Mouse (Mus musculus): Measurements from ENCODE around the gene Tspan18. TPM values are rescaled to one million over a fixed set of nuclear protein-coding genes. Genes with fewer than 3 reads are reported as not detected.

Gene Tspan18
- polyA plus RNA-seq, 1 experiment from 2014 or later, result 22.2 TPM

DNA sequence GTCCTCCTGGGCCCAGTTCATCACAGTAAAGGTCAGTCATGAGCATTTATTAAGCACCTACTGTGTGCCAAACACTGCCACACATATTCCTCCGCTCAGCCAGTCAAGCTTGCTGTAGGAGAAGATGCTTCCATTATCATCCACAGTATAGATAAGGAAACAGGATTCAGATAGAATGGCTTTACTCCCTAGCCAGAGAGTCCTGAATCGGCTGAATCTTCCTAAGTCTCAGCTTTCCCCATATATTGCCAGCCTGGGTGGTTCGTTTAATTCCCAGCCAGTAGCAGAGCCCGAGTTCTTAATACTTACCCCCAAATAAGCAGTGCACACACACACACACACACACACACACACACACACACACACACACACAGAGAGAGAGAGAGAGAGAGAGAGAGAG, 47.6 kb downstream of the Tspan18 start:
- 40% methylated on average over 4 of the region's 4 CpGs for WGBS
- Histone ChIP-seq H3K27me3 (no peaks in the 10 kb centered on the region), H3K4me1 (peaks cover 97% of the 10 kb centered on the region), H3K4me3 (no peak overlapping the region), H3K36me3 (ENCODE audit: poor library complexity, severe bottlenecking) (no peaks in the 10 kb centered on the region), H3K27ac (peak overlapping the region; percentile 80), H3K9me3 (replicated peaks) (no peaks in the 10 kb centered on the region), H3K9ac (peak overlapping the region; percentile 34; the same call in 1 of the 2 replicates), H3K4me2 (no peak overlapping the region)
- 0 out of 2 replicates have a peak, but pooled peaks have one; percentile 1 for ATAC-seq

DNA sequence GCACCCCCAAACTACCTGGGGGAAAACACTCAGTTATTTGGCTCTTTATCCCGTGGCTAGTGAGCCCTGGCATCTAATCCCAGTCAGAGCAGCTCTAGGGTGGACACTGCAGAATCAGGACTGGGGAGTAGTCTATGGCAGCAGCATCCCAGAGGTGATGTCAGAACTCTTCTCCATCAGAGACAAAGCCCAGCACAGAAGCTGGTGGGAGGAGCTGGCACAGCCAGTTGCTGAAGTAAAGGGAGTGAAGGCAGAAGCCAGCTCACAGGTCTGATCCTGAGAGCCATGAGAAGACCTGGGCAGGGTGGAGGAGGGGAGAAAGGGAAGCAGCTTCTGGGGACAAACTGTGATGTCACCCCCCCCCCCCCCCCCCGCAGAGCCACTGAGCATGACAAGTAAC, 48.0 kb downstream of the Tspan18 start:
- no peaks in the 10 kb centered on the region for H3K9me3 ChIP-seq (replicated peaks)
- peak; percentile 26; the same call in 1 of the 2 replicates for ATAC-seq
- 45% methylated on average over 1 of the region's 2 CpGs for WGBS

DNA sequence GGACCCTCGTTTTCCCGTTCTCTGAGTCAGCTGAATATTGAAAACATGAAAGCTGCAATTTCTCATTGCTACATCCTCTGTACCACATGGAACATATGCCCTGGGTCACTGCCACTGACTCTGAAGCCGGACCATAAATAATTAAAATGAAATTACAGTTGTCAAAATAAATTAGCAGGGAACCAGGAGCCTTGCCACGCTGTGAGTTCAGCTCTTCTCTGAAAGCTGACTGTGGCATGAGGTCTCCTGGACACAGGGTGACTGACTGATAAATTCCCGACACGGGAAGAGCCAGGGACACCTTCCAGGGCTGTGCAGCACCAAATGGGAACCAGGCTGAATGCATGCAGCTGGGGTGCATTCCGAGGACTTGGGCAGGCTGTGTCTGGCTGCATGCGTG, 48.5 kb downstream of the Tspan18 start:
- no peak overlapping the region for H3K4me2 ChIP-seq
- ATAC-seq, result no peak
- H3K27ac ChIP-seq, result peak overlapping the region; percentile 80
- no peaks in the 10 kb centered on the region for H3K9me3 ChIP-seq (replicated peaks)
- no peaks in the 10 kb centered on the region for H3K36me3 ChIP-seq (ENCODE audit: poor library complexity, severe bottlenecking)
- no peak overlapping the region for H3K4me3 ChIP-seq
- peak overlapping the region; percentile 34 for H3K9ac ChIP-seq
- peaks cover 93% of the 10 kb centered on the region for H3K4me1 ChIP-seq
- H3K27me3 ChIP-seq, result no peaks in the 10 kb centered on the region
- 57% methylated on average over 8 of the region's 8 CpGs for WGBS

More for the DNA sequence above, 48.0 kb downstream of the Tspan18 start:
- peaks cover 94% of the 10 kb centered on the region for H3K4me1 ChIP-seq
- peak overlapping the region; percentile 34 for H3K9ac ChIP-seq
- H3K36me3 ChIP-seq (ENCODE audit: poor library complexity, severe bottlenecking), result no peaks in the 10 kb centered on the region
- H3K27me3 ChIP-seq, result no peaks in the 10 kb centered on the region
- no peak overlapping the region for H3K4me2 ChIP-seq
- H3K4me3 ChIP-seq, result no peak overlapping the region
- H3K27ac ChIP-seq, result peak overlapping the region; percentile 80

DNA sequence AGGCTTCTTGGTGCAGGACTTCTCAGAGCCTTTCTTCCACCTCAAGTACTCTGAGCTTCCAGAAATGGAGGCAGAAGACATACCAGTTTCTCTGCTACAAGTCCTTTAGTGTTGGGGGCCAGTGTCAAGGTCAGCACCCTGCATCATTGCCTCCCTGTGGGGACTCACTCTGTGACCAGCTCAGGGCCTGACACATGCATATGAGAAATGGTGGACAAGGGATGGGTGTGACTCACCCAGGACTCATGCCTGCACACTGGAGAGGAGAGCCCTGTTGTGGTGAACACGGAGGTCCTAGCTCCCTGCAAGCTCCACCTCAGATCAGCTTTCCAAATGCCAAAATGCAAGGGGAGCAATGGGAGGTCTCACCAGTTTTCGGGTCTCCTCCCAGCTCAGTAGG, 49.7 kb downstream of the Tspan18 start:
- peaks cover 93% of the 10 kb centered on the region for H3K4me1 ChIP-seq
- 69% methylated on average over 2 of the region's 2 CpGs for WGBS
- H3K4me3 ChIP-seq, result no peak overlapping the region
- H3K27me3 ChIP-seq, result no peaks in the 10 kb centered on the region
- no peak overlapping the region for H3K9ac ChIP-seq
- no peak for ATAC-seq
- H3K9me3 ChIP-seq (replicated peaks), result no peaks in the 10 kb centered on the region
- H3K4me2 ChIP-seq, result no peak overlapping the region
- no peak overlapping the region for H3K27ac ChIP-seq
- H3K36me3 ChIP-seq (ENCODE audit: poor library complexity, severe bottlenecking), result no peaks in the 10 kb centered on the region

DNA sequence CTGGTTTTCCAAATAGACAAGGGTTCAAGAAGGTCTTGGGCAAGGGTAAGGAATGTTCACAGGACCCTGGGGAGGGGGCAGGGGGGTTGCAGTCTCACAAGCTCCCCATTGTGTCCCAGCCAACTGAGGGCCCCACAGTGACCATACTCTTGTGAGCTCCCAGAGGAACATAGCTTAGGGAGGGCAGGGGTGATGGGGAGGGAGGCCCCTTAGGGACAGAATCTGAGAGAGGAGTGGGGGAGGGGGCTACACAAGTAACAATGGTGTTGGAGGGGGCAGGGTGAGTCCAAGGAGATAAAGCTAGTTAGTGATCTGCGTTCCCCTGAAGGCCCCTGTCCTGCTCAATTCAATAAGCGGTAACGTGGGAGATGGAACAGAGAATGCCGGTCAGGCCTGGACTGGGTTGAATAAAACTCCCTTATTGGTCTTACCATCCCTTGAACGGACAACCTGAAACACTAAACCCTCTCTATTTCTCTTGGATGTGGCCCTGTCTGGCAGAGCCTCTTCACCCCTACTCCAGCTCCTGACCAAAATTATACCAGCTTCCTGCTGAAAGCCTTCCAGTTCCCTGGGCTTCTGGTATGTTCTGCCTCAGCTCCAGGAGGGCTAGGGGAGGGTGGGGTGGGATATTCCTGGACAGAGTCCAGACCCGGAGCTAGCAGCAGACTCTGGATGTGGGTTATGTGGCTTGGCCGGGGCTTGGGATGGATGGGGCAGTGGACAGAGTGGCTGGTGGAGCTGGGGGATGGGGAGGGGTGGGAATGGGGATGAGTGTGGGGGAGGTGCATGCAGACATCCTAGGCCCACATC, 50.6 kb downstream of the Tspan18 start:
- Histone ChIP-seq H3K4me1 (peaks cover 94% of the 10 kb centered on the region), H3K9ac (no peak overlapping the region), H3K4me3 (no peak overlapping the region), H3K9me3 (replicated peaks) (no peaks in the 10 kb centered on the region), H3K4me2 (no peak overlapping the region), H3K27me3 (no peaks in the 10 kb centered on the region), H3K36me3 (ENCODE audit: poor library complexity, severe bottlenecking) (no peaks in the 10 kb centered on the region), H3K27ac (peak overlapping the region; percentile 26; the same call in 1 of the 2 replicates)
- 14% methylated on average over 7 of the region's 7 CpGs for WGBS
- no peak for ATAC-seq

DNA sequence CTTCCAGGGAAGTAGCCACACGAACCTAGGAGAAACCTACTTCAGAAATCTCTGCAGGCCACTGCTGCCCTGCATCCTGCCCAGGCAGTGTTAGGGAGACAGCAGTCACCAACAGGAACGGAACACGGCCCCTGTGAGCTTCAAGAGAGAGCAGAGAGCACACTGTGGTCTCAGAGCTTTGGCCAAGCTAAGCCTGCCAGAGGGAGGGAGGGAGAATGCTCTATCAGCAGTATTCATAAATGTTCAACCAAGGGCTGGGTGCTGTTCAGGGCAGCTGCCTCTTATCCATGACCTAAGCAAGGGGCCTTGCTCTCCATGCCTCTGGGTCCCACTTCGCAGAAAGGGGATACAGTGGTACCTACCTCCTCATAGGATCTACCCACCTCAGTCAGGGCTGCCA, 51.7 kb downstream of the Tspan18 start:
- no peak overlapping the region for H3K4me2 ChIP-seq
- no peaks in the 10 kb centered on the region for H3K27me3 ChIP-seq
- no peak overlapping the region for H3K27ac ChIP-seq
- no peaks in the 10 kb centered on the region for H3K36me3 ChIP-seq (ENCODE audit: poor library complexity, severe bottlenecking)
- H3K9me3 ChIP-seq (replicated peaks), result no peaks in the 10 kb centered on the region
- no peak for ATAC-seq
- WGBS, result 91% methylated on average over 4 of the region's 4 CpGs
- peaks cover 96% of the 10 kb centered on the region for H3K4me1 ChIP-seq
- H3K4me3 ChIP-seq, result no peak overlapping the region
- H3K9ac ChIP-seq, result no peak overlapping the region

DNA sequence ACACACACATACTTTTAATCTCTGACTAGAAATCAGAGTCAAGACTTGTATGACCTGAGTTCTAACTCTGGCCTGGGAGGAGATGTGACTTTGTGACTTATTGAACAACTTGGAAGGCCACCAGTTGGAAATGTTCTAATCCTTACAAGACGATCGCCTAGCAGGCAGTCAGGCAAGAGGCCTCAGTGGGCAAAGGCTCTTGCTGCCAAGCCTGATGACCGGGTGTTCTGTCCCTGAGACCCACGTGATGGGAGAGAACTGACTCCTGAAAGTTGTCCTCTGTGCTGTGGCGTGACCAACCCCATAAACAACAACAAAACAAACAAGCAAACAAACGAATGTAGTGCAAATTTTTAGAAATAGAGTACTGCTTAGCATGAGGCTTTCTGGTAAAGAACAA, 52.8 kb downstream of the Tspan18 start:
- Histone ChIP-seq H3K4me2 (no peak overlapping the region), H3K36me3 (ENCODE audit: poor library complexity, severe bottlenecking) (no peaks in the 10 kb centered on the region), H3K27me3 (no peaks in the 10 kb centered on the region), H3K4me1 (peaks cover 94% of the 10 kb centered on the region), H3K27ac (peak overlapping the region; percentile 82; the same call in 1 of the 2 replicates), H3K4me3 (no peak overlapping the region), H3K9me3 (replicated peaks) (no peaks in the 10 kb centered on the region), H3K9ac (no peak overlapping the region)
- no peak for ATAC-seq
- WGBS, result 85% methylated on average over 6 of the region's 6 CpGs

DNA sequence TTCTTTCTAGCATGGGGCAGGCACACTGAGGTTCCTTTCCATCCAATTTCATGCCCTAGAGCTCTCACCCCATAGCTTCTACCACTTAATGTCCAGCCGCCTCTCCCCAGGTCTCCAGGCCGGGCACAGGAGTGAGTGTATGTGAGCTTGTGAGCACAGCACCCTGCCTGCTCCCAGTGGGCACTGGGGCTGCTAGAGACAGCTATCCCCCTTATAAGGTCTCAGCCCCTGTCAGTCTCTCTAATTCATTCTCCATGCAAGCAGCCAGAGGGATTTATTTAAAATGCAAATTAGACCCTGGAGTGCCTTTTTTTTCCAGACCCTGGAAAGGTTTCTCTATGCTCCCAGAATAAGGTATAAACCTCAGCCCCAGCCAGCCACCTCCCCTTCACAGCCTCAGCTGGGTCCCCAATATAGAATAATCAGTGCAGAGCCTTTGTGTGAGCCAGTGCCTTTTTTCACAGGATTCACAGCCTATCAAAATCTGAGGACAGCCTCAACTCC, 54.1 kb downstream of the Tspan18 start:
- H3K4me1 ChIP-seq, result peaks cover 81% of the 10 kb centered on the region
- H3K4me2 ChIP-seq, result no peak overlapping the region
- H3K27me3 ChIP-seq, result no peaks in the 10 kb centered on the region
- 0 out of 2 replicates have a peak overlapping the region, but pooled peaks have one; percentile 1 for H3K9ac ChIP-seq
- H3K27ac ChIP-seq, result peak overlapping the region; percentile 82
- no peak overlapping the region for H3K4me3 ChIP-seq
- 31% methylated on average over 2 of the region's 2 CpGs for WGBS
- peak; percentile 52 for ATAC-seq
- H3K9me3 ChIP-seq (replicated peaks), result no peaks in the 10 kb centered on the region; the same call in 1 of the 2 replicates
- H3K36me3 ChIP-seq (ENCODE audit: poor library complexity, severe bottlenecking), result no peaks in the 10 kb centered on the region

DNA sequence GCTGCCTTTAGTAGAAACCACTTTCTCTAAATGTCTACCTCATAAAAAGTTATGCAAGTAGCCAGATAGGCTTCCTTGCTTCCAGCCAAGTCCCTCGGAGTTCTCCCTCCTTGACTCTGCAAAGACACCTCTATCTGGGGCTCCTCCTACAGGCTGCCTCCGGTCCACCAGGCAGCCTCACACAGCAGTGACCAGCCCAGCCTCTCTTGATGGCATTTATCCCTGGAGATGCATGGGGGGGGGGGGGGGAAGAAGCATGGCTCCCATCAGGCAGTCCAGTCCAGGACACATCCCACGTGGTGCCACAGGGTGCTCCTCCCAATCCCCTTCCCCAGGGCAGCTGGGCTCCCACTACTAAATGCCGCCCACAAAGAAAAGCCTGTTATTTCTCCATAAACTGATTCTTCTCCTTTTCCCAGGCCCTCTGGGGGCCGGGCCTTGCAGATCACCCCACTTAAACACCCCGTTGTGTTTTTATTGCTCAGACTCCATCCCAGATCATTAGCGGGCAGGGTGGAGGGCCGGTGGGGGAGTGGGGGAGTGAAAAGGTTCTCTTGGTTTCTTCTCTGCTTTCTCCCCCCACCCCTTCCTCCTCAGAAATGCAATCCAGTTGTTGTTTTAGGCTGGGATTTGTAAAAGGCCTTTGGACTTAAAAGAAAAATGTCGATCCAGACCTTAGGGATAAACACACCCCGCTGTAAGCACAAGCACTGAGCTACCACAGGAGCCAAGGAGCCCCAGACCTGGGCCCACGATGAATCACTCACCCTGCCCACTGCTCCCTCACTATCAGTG, 55.9 kb downstream of the Tspan18 start:
- Histone ChIP-seq H3K9ac (0 out of 2 replicates have a peak overlapping the region, but pooled peaks have one; percentile 40), H3K27me3 (no peaks in the 10 kb centered on the region), H3K4me2 (peak overlapping the region; percentile 31), H3K4me1 (peaks cover 76% of the 10 kb centered on the region), H3K9me3 (replicated peaks) (no peaks in the 10 kb centered on the region; the same call in 1 of the 2 replicates), H3K36me3 (ENCODE audit: poor library complexity, severe bottlenecking) (no peaks in the 10 kb centered on the region), H3K4me3 (no peak overlapping the region), H3K27ac (peak overlapping the region; percentile 82)
- WGBS, result 4% methylated on average over 11 of the region's 11 CpGs
- ATAC-seq, result peak; percentile 79

DNA sequence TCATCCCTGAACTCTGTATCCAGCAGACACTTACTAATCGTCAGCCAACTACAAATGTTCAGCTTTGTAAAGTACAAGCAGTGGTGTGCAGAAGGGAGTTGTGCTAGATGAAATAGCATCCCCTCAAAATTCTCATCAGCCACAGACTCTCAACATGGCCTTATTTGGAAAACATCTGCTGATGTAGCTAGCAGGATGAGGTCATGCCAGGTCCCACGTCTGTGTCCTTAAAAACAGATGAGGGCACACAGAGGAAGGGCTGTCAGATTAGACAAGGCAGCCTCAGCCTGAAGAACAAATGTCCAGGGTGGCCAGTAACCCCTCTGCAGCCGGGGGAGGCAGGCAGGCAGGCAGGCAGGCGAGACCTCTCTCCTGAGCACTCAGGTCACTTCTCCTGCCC, 56.8 kb downstream of the Tspan18 start:
- ATAC-seq, result no peak
- peaks cover 76% of the 10 kb centered on the region for H3K4me1 ChIP-seq
- 24% methylated on average over 4 of the region's 4 CpGs for WGBS

DNA sequence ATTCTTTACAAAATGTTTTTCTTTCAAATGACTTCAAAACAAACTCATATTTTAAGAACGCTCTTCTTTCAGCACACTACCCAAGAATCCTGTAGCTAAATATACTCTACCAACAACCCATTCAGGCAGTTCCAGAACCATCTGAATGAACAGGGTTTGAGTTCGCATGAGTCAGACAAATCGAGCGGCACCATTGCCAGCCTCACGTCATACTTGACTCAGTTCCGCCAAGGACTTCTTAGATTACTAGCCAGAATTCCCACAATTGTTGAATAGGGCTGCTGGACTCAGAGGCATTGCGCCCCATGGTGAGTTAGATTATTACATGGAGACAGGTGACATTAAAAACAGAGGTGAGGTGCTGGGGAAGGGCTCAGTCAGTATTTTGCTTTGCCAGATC, 58.3 kb downstream of the Tspan18 start:
- H3K9me3 ChIP-seq (replicated peaks), result no peaks in the 10 kb centered on the region; the same call in 1 of the 2 replicates
- no peak overlapping the region for H3K4me2 ChIP-seq
- H3K4me3 ChIP-seq, result no peak overlapping the region
- H3K4me1 ChIP-seq, result peaks cover 69% of the 10 kb centered on the region
- no peak for ATAC-seq
- H3K27me3 ChIP-seq, result no peaks in the 10 kb centered on the region
- H3K9ac ChIP-seq, result no peak overlapping the region
- H3K36me3 ChIP-seq (ENCODE audit: poor library complexity, severe bottlenecking), result no peaks in the 10 kb centered on the region
- 93% methylated on average over 7 of the region's 7 CpGs for WGBS
- no peak overlapping the region for H3K27ac ChIP-seq

More for the DNA sequence above, 56.8 kb downstream of the Tspan18 start:
- H3K9ac ChIP-seq, result peak overlapping the region; percentile 40
- H3K27ac ChIP-seq, result peak overlapping the region; percentile 82
- no peaks in the 10 kb centered on the region; the same call in 1 of the 2 replicates for H3K9me3 ChIP-seq (replicated peaks)
- peak overlapping the region; percentile 31; the same call in 1 of the 2 replicates for H3K4me2 ChIP-seq
- no peak overlapping the region for H3K4me3 ChIP-seq
- H3K36me3 ChIP-seq (ENCODE audit: poor library complexity, severe bottlenecking), result no peaks in the 10 kb centered on the region
- no peaks in the 10 kb centered on the region for H3K27me3 ChIP-seq

DNA sequence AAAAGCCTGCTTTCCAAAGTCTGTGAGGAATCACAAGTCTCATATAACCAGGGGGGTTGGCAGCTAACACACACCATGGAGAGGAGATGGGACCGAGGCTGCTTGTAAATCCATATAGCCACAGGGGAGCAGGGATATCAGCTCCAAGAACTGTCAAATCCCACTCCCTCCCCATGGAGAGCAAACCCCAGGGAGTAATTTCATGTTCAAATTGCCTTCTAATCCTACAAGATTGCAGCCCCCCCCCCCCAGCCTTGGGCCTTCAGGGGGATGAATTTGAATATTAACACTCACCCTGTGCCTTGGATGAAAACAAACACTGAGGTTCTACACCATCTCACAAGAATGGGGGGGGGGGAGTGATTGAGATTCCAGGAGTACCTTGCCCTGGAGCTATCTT, 60.4 kb downstream of the Tspan18 start:
- no peak overlapping the region for H3K4me3 ChIP-seq
- no peak overlapping the region for H3K27ac ChIP-seq

More for the DNA sequence above, 60.4 kb downstream of the Tspan18 start:
- 25% methylated on average over 1 of the region's 1 CpGs for WGBS
- Histone ChIP-seq H3K9ac (no peak overlapping the region), H3K36me3 (ENCODE audit: poor library complexity, severe bottlenecking) (no peaks in the 10 kb centered on the region), H3K27me3 (no peaks in the 10 kb centered on the region), H3K4me1 (peaks cover 63% of the 10 kb centered on the region), H3K4me2 (no peak overlapping the region), H3K9me3 (replicated peaks) (no peaks in the 10 kb centered on the region; the same call in 1 of the 2 replicates)
- no peak for ATAC-seq
